Mouse (Mus musculus): ENCODE data around the gene Aqp12. TPM values are rescaled to one million over a fixed set of nuclear protein-coding genes. Genes with fewer than 3 reads are reported as not detected.

Aqp12 gene
- polyA plus RNA-seq, 1 experiment from 2014 or later, result not detected

GRCm38 (mm10) chr1:92988894-92989293, 17.2 kb upstream of the Aqp12 start:
- 87% methylated on average over 4 of the region's 4 CpGs for whole genome bisulfite sequencing
- Histone ChIP-seq H3K9me3 (no peaks in the 10 kb centered on the region), H3K27ac (no peak overlapping the region), H3K4me1 (no peaks in the 10 kb centered on the region), H3K36me3 (replicated peaks) (no peaks in the 10 kb centered on the region), H3K4me3 (no peak overlapping the region), H3K27me3 (ENCODE audit: poor library complexity, severe bottlenecking) (no peaks in the 10 kb centered on the region)
- no peak for DNase-seq (ENCODE audit: extremely low spot score, low spot score)

GRCm38 (mm10) chr1:92989891-92990290, 16.2 kb upstream of the Aqp12 start:
- Histone ChIP-seq H3K4me1 (no peaks in the 10 kb centered on the region), H3K4me3 (no peak overlapping the region), H3K9me3 (no peaks in the 10 kb centered on the region), H3K36me3 (replicated peaks) (no peaks in the 10 kb centered on the region), H3K27ac (no peak overlapping the region), H3K27me3 (ENCODE audit: poor library complexity, severe bottlenecking) (no peaks in the 10 kb centered on the region)
- 77% methylated on average over 4 of the region's 4 CpGs for WGBS
- DNase-seq (ENCODE audit: extremely low spot score, low spot score), result no peak

GRCm38 (mm10) chr1:92992214-92992855, 13.8 kb upstream of the Aqp12 start:
- Histone ChIP-seq H3K27me3 (ENCODE audit: poor library complexity, severe bottlenecking) (no peaks in the 10 kb centered on the region), H3K36me3 (replicated peaks) (no peaks in the 10 kb centered on the region), H3K27ac (no peak overlapping the region), H3K4me3 (no peak overlapping the region), H3K9me3 (no peaks in the 10 kb centered on the region), H3K4me1 (no peaks in the 10 kb centered on the region)
- WGBS, result 89% methylated on average over 6 of the region's 6 CpGs
- DNase-seq (ENCODE audit: extremely low spot score, low spot score), result no peak

GRCm38 (mm10) chr1:92992880-92993279, 13.3 kb upstream of the Aqp12 start:
- H3K4me1 ChIP-seq, result no peaks in the 10 kb centered on the region
- no peaks in the 10 kb centered on the region for H3K27me3 ChIP-seq (ENCODE audit: poor library complexity, severe bottlenecking)
- no peaks in the 10 kb centered on the region for H3K9me3 ChIP-seq
- no peak overlapping the region for H3K4me3 ChIP-seq
- WGBS, result 73% methylated on average over 2 of the region's 2 CpGs
- no peak for DNase-seq (ENCODE audit: extremely low spot score, low spot score)
- H3K36me3 ChIP-seq (replicated peaks), result no peaks in the 10 kb centered on the region
- H3K27ac ChIP-seq, result no peak overlapping the region

- no peak overlapping the region for H3K4me3 ChIP-seq
- no peaks in the 10 kb centered on the region for H3K27me3 ChIP-seq (ENCODE audit: poor library complexity, severe bottlenecking)
- DNase-seq (ENCODE audit: extremely low spot score, low spot score), result no peak
- no peaks in the 10 kb centered on the region for H3K36me3 ChIP-seq (replicated peaks)
- no peaks in the 10 kb centered on the region for H3K4me1 ChIP-seq
- WGBS, result 82% methylated on average over 4 of the region's 4 CpGs
- H3K27ac ChIP-seq, result no peak overlapping the region
- no peaks in the 10 kb centered on the region for H3K9me3 ChIP-seq
Measured at GRCm38 (mm10) chr1:93009196-93009595, 3.1 kb downstream of the Aqp12 start.

GRCm38 (mm10) chr1:93010731-93011130, 4.6 kb downstream of the Aqp12 start:
- no peak overlapping the region for H3K27ac ChIP-seq
- no peak overlapping the region for H3K4me3 ChIP-seq
- WGBS, result 39% methylated on average over 3 of the region's 3 CpGs
- no peaks in the 10 kb centered on the region for H3K36me3 ChIP-seq (replicated peaks)
- DNase-seq (ENCODE audit: extremely low spot score, low spot score), result peak; percentile 31
- no peaks in the 10 kb centered on the region for H3K27me3 ChIP-seq (ENCODE audit: poor library complexity, severe bottlenecking)
- H3K9me3 ChIP-seq, result no peaks in the 10 kb centered on the region
- no peaks in the 10 kb centered on the region for H3K4me1 ChIP-seq

GRCm38 (mm10) chr1:93012103-93012585, 6.0 kb downstream of the Aqp12 start:
- Histone ChIP-seq H3K4me1 (no peaks in the 10 kb centered on the region), H3K4me3 (no peak overlapping the region), H3K27ac (no peak overlapping the region), H3K9me3 (no peaks in the 10 kb centered on the region), H3K27me3 (ENCODE audit: poor library complexity, severe bottlenecking) (no peaks in the 10 kb centered on the region), H3K36me3 (replicated peaks) (peaks cover 4% of the 10 kb centered on the region; the same call in 1 of the 2 replicates)
- 87% methylated on average over 7 of the region's 7 CpGs for WGBS
- no peak for DNase-seq (ENCODE audit: extremely low spot score, low spot score)

GRCm38 (mm10) chr1:93013367-93013766, 7.2 kb downstream of the Aqp12 start:
- Histone ChIP-seq H3K36me3 (replicated peaks) (peaks cover 16% of the 10 kb centered on the region; the same call in 1 of the 2 replicates), H3K27ac (no peak overlapping the region), H3K27me3 (ENCODE audit: poor library complexity, severe bottlenecking) (no peaks in the 10 kb centered on the region), H3K4me1 (no peaks in the 10 kb centered on the region), H3K9me3 (no peaks in the 10 kb centered on the region), H3K4me3 (no peak overlapping the region)
- WGBS, result 89% methylated on average over 4 of the region's 4 CpGs
- DNase-seq (ENCODE audit: extremely low spot score, low spot score), result no peak

- Histone ChIP-seq H3K36me3 (replicated peaks) (peaks cover 27% of the 10 kb centered on the region), H3K4me3 (no peak overlapping the region), H3K27me3 (ENCODE audit: poor library complexity, severe bottlenecking) (no peaks in the 10 kb centered on the region), H3K9me3 (no peaks in the 10 kb centered on the region), H3K4me1 (no peaks in the 10 kb centered on the region), H3K27ac (no peak overlapping the region)
- peak; percentile 65 for DNase-seq (ENCODE audit: extremely low spot score, low spot score)
Measured at GRCm38 (mm10) chr1:93014460-93014859, 8.3 kb downstream of the Aqp12 start.

GRCm38 (mm10) chr1:93015136-93015535, 9.0 kb downstream of the Aqp12 start:
- no peak for DNase-seq (ENCODE audit: extremely low spot score, low spot score)
- WGBS, result 77% methylated on average over 2 of the region's 2 CpGs
- H3K27me3 ChIP-seq (ENCODE audit: poor library complexity, severe bottlenecking), result no peaks in the 10 kb centered on the region
- H3K4me1 ChIP-seq, result no peaks in the 10 kb centered on the region
- H3K27ac ChIP-seq, result no peak overlapping the region
- H3K4me3 ChIP-seq, result no peak overlapping the region
- H3K9me3 ChIP-seq, result no peaks in the 10 kb centered on the region
- H3K36me3 ChIP-seq (replicated peaks), result peaks cover 34% of the 10 kb centered on the region

- Histone ChIP-seq H3K27ac (no peak overlapping the region), H3K27me3 (ENCODE audit: poor library complexity, severe bottlenecking) (no peaks in the 10 kb centered on the region), H3K4me3 (no peak overlapping the region), H3K36me3 (replicated peaks) (peaks cover 69% of the 10 kb centered on the region), H3K4me1 (no peaks in the 10 kb centered on the region), H3K9me3 (no peaks in the 10 kb centered on the region)
- 90% methylated on average over 10 of the region's 10 CpGs for WGBS
- DNase-seq (ENCODE audit: extremely low spot score, low spot score), result no peak
Measured at GRCm38 (mm10) chr1:93018716-93019115, 12.6 kb downstream of the Aqp12 start.

- Histone ChIP-seq H3K4me1 (no peaks in the 10 kb centered on the region), H3K4me3 (no peak overlapping the region), H3K36me3 (replicated peaks) (peaks cover 88% of the 10 kb centered on the region), H3K27ac (no peak overlapping the region), H3K9me3 (no peaks in the 10 kb centered on the region), H3K27me3 (ENCODE audit: poor library complexity, severe bottlenecking) (no peaks in the 10 kb centered on the region)
- DNase-seq (ENCODE audit: extremely low spot score, low spot score), result no peak
- WGBS, result 88% methylated on average over 4 of the region's 4 CpGs
Measured at GRCm38 (mm10) chr1:93020602-93021001, 14.5 kb downstream of the Aqp12 start.

GRCm38 (mm10) chr1:93026600-93026999, 20.5 kb downstream of the Aqp12 start:
- Histone ChIP-seq H3K36me3 (replicated peaks) (peaks cover 86% of the 10 kb centered on the region), H3K4me1 (no peaks in the 10 kb centered on the region), H3K4me3 (no peak overlapping the region), H3K27ac (no peak overlapping the region), H3K9me3 (no peaks in the 10 kb centered on the region), H3K27me3 (ENCODE audit: poor library complexity, severe bottlenecking) (no peaks in the 10 kb centered on the region)
- DNase-seq (ENCODE audit: extremely low spot score, low spot score), result no peak
- 88% methylated on average over 8 of the region's 8 CpGs for WGBS

- H3K4me3 ChIP-seq, result no peak overlapping the region
- no peaks in the 10 kb centered on the region for H3K9me3 ChIP-seq
- H3K27me3 ChIP-seq (ENCODE audit: poor library complexity, severe bottlenecking), result no peaks in the 10 kb centered on the region
- H3K36me3 ChIP-seq (replicated peaks), result peaks cover 82% of the 10 kb centered on the region
- H3K4me1 ChIP-seq, result peaks cover under 1% of the 10 kb centered on the region; the same call in 1 of the 2 replicates
- WGBS, result 95% methylated on average over 10 of the region's 10 CpGs
- no peak for DNase-seq (ENCODE audit: extremely low spot score, low spot score)
- H3K27ac ChIP-seq, result no peak overlapping the region
Measured at GRCm38 (mm10) chr1:93029387-93029786, 23.3 kb downstream of the Aqp12 start.
